Mouse (Mus musculus) neural tube, embryonic 11.5 days (tissue): ENCODE data around the gene Shank3. TPM values are rescaled to one million over a fixed set of nuclear protein-coding genes. Genes with fewer than 3 reads are reported as not detected.

Experiments
- ATAC-seq: fragments of 200-750 bp; cut with Nextera tagmentation; 2 replicates; pipeline ENCODE4 v1.8.0; 2017; ENCODE audit warnings: moderate number of reproducible peaks, mild to moderate bottlenecking, moderate TSS enrichment, moderate library complexity; ENCODE audit not compliant: insufficient read depth, low FRiP score, low TSS enrichment
- DNase-seq: peaks from one replicate; pipeline ENCODE4 v3.0.0-alpha.2; 2015; ENCODE audit warnings: low spot score
- H3K27ac ChIP-seq: fragments of 300-500 bp; sonication (generic); 2 replicates; pipeline ENCODE4 v1.5.1; 2014; ENCODE audit warnings: low read depth, mild to moderate bottlenecking, low read length
- H3K27me3 ChIP-seq: fragments of 300-500 bp; sonication (generic); 2 replicates; pipeline ENCODE4 v1.6.1; 2014; ENCODE audit warnings: mild to moderate bottlenecking, low read length, mixed read lengths; ENCODE audit not compliant: control insufficient read depth, insufficient read depth
- H3K36me3 ChIP-seq: fragments of 300-500 bp; sonication (generic); 2 replicates; pipeline ENCODE4 v1.6.1; 2014; ENCODE audit warnings: mild to moderate bottlenecking, low read length, moderate library complexity, mixed read lengths; ENCODE audit not compliant: control insufficient read depth, insufficient read depth
- H3K4me1 ChIP-seq: fragments of 300-500 bp; sonication (generic); 2 replicates; pipeline ENCODE4 v1.6.1; 2014; ENCODE audit warnings: low read length, mixed read lengths; ENCODE audit not compliant: control insufficient read depth, insufficient read depth
- H3K4me2 ChIP-seq: fragments of 300-500 bp; sonication (generic); 2 replicates; pipeline ENCODE4 v1.6.1; 2014; ENCODE audit warnings: low read depth, mild to moderate bottlenecking, moderate library complexity
- H3K4me3 ChIP-seq: fragments of 300-500 bp; sonication (generic); 2 replicates; pipeline ENCODE4 v1.5.1; 2014; ENCODE audit warnings: low read depth, low read length
- H3K9ac ChIP-seq: fragments of 300-500 bp; sonication (generic); 2 replicates; pipeline ENCODE4 v1.6.1; 2014; ENCODE audit warnings: mild to moderate bottlenecking, low read length
- H3K9me3 ChIP-seq: fragments of 300-500 bp; sonication (generic); 2 replicates; pipeline ENCODE4 v1.6.1; 2016; ENCODE audit warnings: low read length; ENCODE audit not compliant: control insufficient read depth
- WGBS: fragments of 180-500 bp; shearing (Covaris S2); extraction: QIAGEN DNeasy Blood & Tissue Kit; methylation state at CpG from one replicate; pipeline ENCODE4 v1.1.7; 2014; 5-methylcytosine and 5-hydroxymethylcytosine counted together
- polyA plus RNA-seq: library from polyadenylated mRNA; unstranded; fragments of >200 nt; fragmentation: Nextera tagmentation; extraction: Ambion mirVana; gene quantifications from 2 replicates; pipeline ENCODE4 v1.2.1, GENCODE M21; 2014

Shank3 gene
- polyA plus RNA-seq, 1 experiment from 2014 or later = 3.0 TPM

DNA sequence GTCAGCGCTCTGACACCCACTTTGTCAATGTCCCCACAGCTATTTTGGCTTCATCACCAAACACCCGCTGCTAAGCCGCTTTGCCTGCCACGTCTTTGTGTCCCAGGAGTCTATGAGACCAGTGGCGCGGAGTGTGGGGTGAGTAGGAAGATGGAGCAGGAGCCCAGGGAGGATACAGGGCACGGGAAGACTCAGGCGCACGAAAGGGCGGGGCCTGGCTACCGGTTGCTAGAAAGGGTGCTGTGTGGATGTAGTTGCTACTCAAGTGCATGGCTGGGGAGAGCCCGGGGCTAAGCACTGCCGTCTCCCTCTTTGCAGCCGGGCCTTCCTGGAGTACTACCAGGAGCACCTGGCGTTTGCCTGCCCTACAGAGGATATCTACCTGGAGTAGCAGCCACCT lies 38.1 kb upstream of the Shank3 start:
- Histone ChIP-seq H3K4me3 (no peak overlapping the region), H3K36me3 (peaks cover 5% of the 10 kb centered on the region; the same call in 1 of the 2 replicates), H3K9me3 (no peaks in the 10 kb centered on the region), H3K4me1 (no peaks in the 10 kb centered on the region), H3K9ac (no peak overlapping the region), H3K27me3 (no peaks in the 10 kb centered on the region), H3K27ac (no peak overlapping the region), H3K4me2 (no peak overlapping the region)
- ATAC-seq (no peak), DNase-seq (no peak)
- 81% methylated on average over 15 of the region's 15 CpGs for WGBS

GRCm38 (mm10) chr15:89462176-89462575 lies 37.2 kb upstream of the Shank3 start:
- H3K9me3 ChIP-seq = no peaks in the 10 kb centered on the region
- no peak overlapping the region for H3K9ac ChIP-seq
- WGBS = 76% methylated on average over 7 of the region's 7 CpGs
- no peak overlapping the region for H3K27ac ChIP-seq
- no peaks in the 10 kb centered on the region for H3K4me1 ChIP-seq
- DNase-seq (no peak), ATAC-seq (no peak)
- no peaks in the 10 kb centered on the region for H3K27me3 ChIP-seq
- H3K4me3 ChIP-seq = no peak overlapping the region
- H3K36me3 ChIP-seq = 0 out of 2 replicates have a peak, but pooled peaks cover 5% of the 10 kb centered on the region
- no peak overlapping the region for H3K4me2 ChIP-seq

- no peaks in the 10 kb centered on the region for H3K27me3 ChIP-seq
- H3K4me2 ChIP-seq = no peak overlapping the region
- no peaks in the 10 kb centered on the region for H3K4me1 ChIP-seq
- WGBS = 68% methylated on average over 5 of the region's 5 CpGs
- no peak overlapping the region for H3K9ac ChIP-seq
- ATAC-seq (no peak), DNase-seq (no peak)
- H3K9me3 ChIP-seq = no peaks in the 10 kb centered on the region
- no peak overlapping the region for H3K4me3 ChIP-seq
- no peak overlapping the region for H3K27ac ChIP-seq
- H3K36me3 ChIP-seq = 0 out of 2 replicates have a peak, but pooled peaks cover under 1% of the 10 kb centered on the region
Observed at GRCm38 (mm10) chr15:89463334-89464235, 35.8 kb upstream of the Shank3 start.

GRCm38 (mm10) chr15:89465052-89465451 lies 34.4 kb upstream of the Shank3 start:
- H3K27ac ChIP-seq = no peak overlapping the region
- WGBS = 0% methylated on average over 1 of the region's 1 CpGs
- no peaks in the 10 kb centered on the region for H3K4me1 ChIP-seq
- no peak overlapping the region for H3K4me2 ChIP-seq
- H3K36me3 ChIP-seq = no peaks in the 10 kb centered on the region
- H3K27me3 ChIP-seq = no peaks in the 10 kb centered on the region
- H3K9me3 ChIP-seq = no peaks in the 10 kb centered on the region
- ATAC-seq (0 out of 2 replicates have a peak, but pooled peaks have one; percentile 23), DNase-seq (peak; percentile 29)
- H3K9ac ChIP-seq = no peak overlapping the region
- no peak overlapping the region for H3K4me3 ChIP-seq

DNA sequence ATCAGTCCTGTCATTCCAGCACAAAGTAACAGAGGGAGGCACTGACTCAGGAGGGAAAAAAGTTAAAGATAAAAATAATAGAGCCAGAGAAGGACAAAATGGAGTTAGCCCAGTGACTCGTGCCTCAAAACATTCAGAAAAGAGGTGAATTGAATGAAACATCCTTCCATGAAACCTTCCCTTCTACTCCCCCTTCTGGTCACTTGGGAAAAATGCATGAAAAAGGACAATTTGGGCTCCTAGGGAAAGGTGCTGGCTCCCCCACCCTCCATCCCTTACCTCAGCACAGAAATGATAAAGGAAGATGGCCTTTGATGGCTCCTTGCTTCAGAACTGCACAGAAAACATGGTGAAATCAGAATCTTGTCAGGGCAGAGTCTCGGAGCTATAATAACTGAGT lies 30.8 kb upstream of the Shank3 start:
- ATAC-seq (no peak), DNase-seq (peak; percentile 20)
- Histone ChIP-seq H3K4me1 (no peaks in the 10 kb centered on the region), H3K4me3 (no peak overlapping the region), H3K36me3 (no peaks in the 10 kb centered on the region), H3K27me3 (no peaks in the 10 kb centered on the region), H3K9ac (no peak overlapping the region), H3K9me3 (no peaks in the 10 kb centered on the region), H3K4me2 (no peak overlapping the region), H3K27ac (no peak overlapping the region)
- 40% methylated on average over 2 of the region's 2 CpGs for WGBS

- no peaks in the 10 kb centered on the region for H3K27me3 ChIP-seq
- H3K4me1 ChIP-seq = peaks cover 10% of the 10 kb centered on the region
- ATAC-seq (no peak), DNase-seq (no peak)
- no peak overlapping the region for H3K27ac ChIP-seq
- 90% methylated on average over 4 of the region's 4 CpGs for WGBS
- no peak overlapping the region for H3K4me3 ChIP-seq
- no peak overlapping the region for H3K9ac ChIP-seq
- no peaks in the 10 kb centered on the region for H3K36me3 ChIP-seq
- H3K4me2 ChIP-seq = no peak overlapping the region
- H3K9me3 ChIP-seq = no peaks in the 10 kb centered on the region
Observed at GRCm38 (mm10) chr15:89471476-89471875, 27.9 kb upstream of the Shank3 start.

- Histone ChIP-seq H3K27ac (no peak overlapping the region), H3K36me3 (no peaks in the 10 kb centered on the region), H3K4me3 (no peak overlapping the region), H3K4me1 (peaks cover 10% of the 10 kb centered on the region), H3K27me3 (no peaks in the 10 kb centered on the region), H3K9me3 (no peaks in the 10 kb centered on the region), H3K9ac (no peak overlapping the region), H3K4me2 (no peak overlapping the region)
- ATAC-seq (no peak), DNase-seq (no peak)
- 84% methylated on average over 9 of the region's 9 CpGs for WGBS
Observed at GRCm38 (mm10) chr15:89473370-89473769, 26.1 kb upstream of the Shank3 start.

GRCm38 (mm10) chr15:89473921-89474320 lies 25.5 kb upstream of the Shank3 start:
- H3K27ac ChIP-seq = no peak overlapping the region
- no peak overlapping the region for H3K4me3 ChIP-seq
- H3K27me3 ChIP-seq = no peaks in the 10 kb centered on the region
- ATAC-seq (no peak), DNase-seq (no peak)
- peaks cover 10% of the 10 kb centered on the region for H3K4me1 ChIP-seq
- WGBS = 94% methylated on average over 8 of the region's 8 CpGs
- no peaks in the 10 kb centered on the region for H3K36me3 ChIP-seq
- no peak overlapping the region for H3K4me2 ChIP-seq
- H3K9ac ChIP-seq = no peak overlapping the region
- no peaks in the 10 kb centered on the region for H3K9me3 ChIP-seq
